Mouse (Mus musculus) erythroblast, embryonic 14.5 days (primary cell): ENCODE data around the gene Zcchc13.

ENCODE experiments used
- GATA1 ChIP-seq: IDR thresholded peaks from 2 replicates; pipeline ENCODE4 v1.6.1; 2012; ENCODE audit warnings: low read length, inconsistent platforms, mixed read lengths
- TAL1 ChIP-seq: IDR thresholded peaks from 3 replicates; pipeline ENCODE4 v1.6.1; 2012; ENCODE audit warnings: low read length, inconsistent platforms, mixed read lengths

DNA sequence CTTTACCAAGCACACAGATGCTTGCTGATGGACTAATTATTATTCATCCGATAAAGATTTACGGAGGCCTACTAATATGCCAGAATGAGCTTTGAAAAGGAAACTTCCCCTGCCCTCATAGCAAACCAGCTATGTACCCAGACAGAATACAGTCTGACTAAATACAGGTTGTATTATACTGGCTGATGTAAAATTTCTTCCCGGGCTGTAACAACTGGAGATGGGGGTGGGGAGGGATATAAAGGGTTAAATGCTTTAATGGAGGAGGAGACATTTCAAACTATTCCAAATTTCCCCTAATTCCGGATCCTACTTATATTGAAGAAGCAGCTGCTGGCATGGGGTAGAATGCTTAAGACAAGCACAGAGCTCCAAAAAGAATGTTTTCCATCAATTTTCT lies 14.9 kb upstream of the Zcchc13 start:
- TF ChIP-seq TAL1 (no peak), GATA1 (no peak)
